Mouse (Mus musculus) embryonic fibroblast, embryonic 13.5 days (primary cell): Measurements from ENCODE around the gene B9d2.

ENCODE experiments used
- CTCF ChIP-seq: IDR thresholded peaks from 2 replicates; pipeline ENCODE4 v1.5.1; 2011; ENCODE audit warnings: mild to moderate bottlenecking, control low read depth, low read length, moderate library complexity, borderline replicate concordance; ENCODE audit not compliant: insufficient read depth
- POLR2A ChIP-seq: IDR thresholded peaks from 2 replicates; pipeline ENCODE4 v1.6.1; 2011; ENCODE audit warnings: low read depth, mild to moderate bottlenecking, control low read depth, low read length, moderate library complexity

DNA sequence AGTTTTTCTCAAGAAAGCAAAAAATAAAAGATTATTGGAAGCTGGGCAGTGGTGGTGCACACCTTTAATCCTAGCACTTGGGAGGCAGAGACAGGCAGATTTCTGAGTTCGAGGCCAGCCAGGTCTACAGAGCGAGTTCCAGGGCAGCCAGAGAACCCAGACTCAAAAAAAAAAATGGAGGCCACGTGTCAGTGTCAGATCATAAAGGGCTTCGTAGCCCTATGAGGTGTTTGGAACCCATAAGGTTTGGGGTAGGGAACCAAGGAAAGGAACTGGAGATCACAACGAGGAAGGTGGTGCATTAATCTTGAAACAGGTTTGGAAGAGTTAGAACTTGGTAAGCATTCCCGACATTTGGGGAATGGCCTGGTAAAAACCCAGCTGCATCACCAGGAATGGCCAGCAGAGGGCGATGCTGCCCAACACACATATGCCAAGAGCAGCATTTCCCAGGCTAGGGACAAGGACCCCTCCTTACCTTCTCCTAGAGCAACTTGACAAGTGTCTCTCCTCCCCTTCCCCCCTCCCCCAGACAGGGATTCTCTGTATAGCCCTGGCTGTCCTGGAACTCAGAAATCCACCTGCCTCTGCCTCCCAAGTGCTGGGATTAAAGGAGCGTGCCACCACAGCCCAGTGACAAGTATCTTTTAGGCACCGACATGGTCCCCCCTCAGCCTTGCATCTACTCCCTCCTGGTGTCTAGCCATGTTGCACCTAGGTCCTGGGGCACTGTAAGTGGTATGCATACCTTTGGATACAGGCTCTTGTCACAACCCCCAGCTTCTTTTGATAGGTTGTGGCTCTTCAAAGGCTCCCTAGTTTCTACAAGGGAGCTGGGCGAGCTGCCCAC, 39.4 kb downstream of the B9d2 start:
- TF ChIP-seq CTCF (peak; percentile 95; the same call in 1 of the 2 replicates), POLR2A (no peak)
